Mouse (Mus musculus): Measurements from ENCODE around the gene Ak8.

The Ak8 gene

GRCm38 (mm10) chr2:28737112-28737511, 37.1 kb downstream of the Ak8 start:
- no peak for DNase-seq

- no peak for DNase-seq
Measured at GRCm38 (mm10) chr2:28740159-28740558, 40.2 kb downstream of the Ak8 start.

GRCm38 (mm10) chr2:28742701-28743100, 42.7 kb downstream of the Ak8 start:
- DNase-seq: peak; percentile 24

GRCm38 (mm10) chr2:28746682-28747332, 46.8 kb downstream of the Ak8 start:
- DNase-seq: no peak

- DNase-seq: no peak
Measured at GRCm38 (mm10) chr2:28747705-28748104, 47.7 kb downstream of the Ak8 start.

GRCm38 (mm10) chr2:28751186-28751585, 51.2 kb downstream of the Ak8 start:
- peak; percentile 26 for DNase-seq

GRCm38 (mm10) chr2:28751658-28752057, 51.7 kb downstream of the Ak8 start:
- DNase-seq: no peak

GRCm38 (mm10) chr2:28752388-28752787, 52.4 kb downstream of the Ak8 start:
- DNase-seq: no peak

- DNase-seq: peak; percentile 88
Measured at GRCm38 (mm10) chr2:28755451-28755850, 55.5 kb downstream of the Ak8 start.

- peak; percentile 84 for DNase-seq
Measured at GRCm38 (mm10) chr2:28756201-28756600, 56.2 kb downstream of the Ak8 start.

- no peak for DNase-seq
Measured at GRCm38 (mm10) chr2:28759441-28759840, 59.5 kb downstream of the Ak8 start.

GRCm38 (mm10) chr2:28766590-28766989, 66.6 kb downstream of the Ak8 start:
- no peak for DNase-seq

- DNase-seq: no peak
Measured at GRCm38 (mm10) chr2:28767041-28767440, 67.1 kb downstream of the Ak8 start.

- DNase-seq: peak; percentile 75
Measured at GRCm38 (mm10) chr2:28770697-28771096, 70.7 kb downstream of the Ak8 start.

- no peak for DNase-seq
Measured at GRCm38 (mm10) chr2:28774073-28774472, 74.1 kb downstream of the Ak8 start.

- DNase-seq: no peak
Measured at GRCm38 (mm10) chr2:28776728-28777127, 76.8 kb downstream of the Ak8 start.

GRCm38 (mm10) chr2:28780001-28780782, 80.2 kb downstream of the Ak8 start:
- DNase-seq: no peak

GRCm38 (mm10) chr2:28781310-28781709, 81.3 kb downstream of the Ak8 start:
- no peak for DNase-seq

GRCm38 (mm10) chr2:28786355-28787066, 86.5 kb downstream of the Ak8 start:
- no peak for DNase-seq

- DNase-seq: peak; percentile 24
Measured at GRCm38 (mm10) chr2:28787067-28787619, 87.2 kb downstream of the Ak8 start.

- DNase-seq: peak; percentile 56
Measured at GRCm38 (mm10) chr2:28792931-28793610, 93.1 kb downstream of the Ak8 start.

GRCm38 (mm10) chr2:28794623-28795022, 94.7 kb downstream of the Ak8 start:
- DNase-seq: no peak

- DNase-seq: no peak
Measured at GRCm38 (mm10) chr2:28796298-28796697, 96.3 kb downstream of the Ak8 start.
